Mouse (Mus musculus) MEL (cell line): Measurements from ENCODE around the gene Mrpl45. TPM values are rescaled to one million over a fixed set of nuclear protein-coding genes. Genes with fewer than 3 reads are reported as not detected.

Experiments
- DNase-seq: peaks from one replicate; pipeline ENCODE4 v3.0.0; 2011; ENCODE audit warnings: low read depth, low spot score
- H3K27ac ChIP-seq: 2 replicates; pipeline ENCODE4 v1.5.1; 2012; ENCODE audit warnings: low read depth, mild to moderate bottlenecking, control low read depth, low read length, moderate library complexity; ENCODE audit not compliant: control insufficient read depth
- H3K27me3 ChIP-seq, 2 experiments: fragments of 150-350 bp in 1 of 2; sonication (generic) in 1 of 2; 2 replicates each; pipeline ENCODE4 v1.6.1; 2012; ENCODE audit warnings: low read length in 2 of 2, mild to moderate bottlenecking in 2 of 2, improper control_type of control experiment in 1 of 2, moderate library complexity in 1 of 2; ENCODE audit not compliant: insufficient read depth in 2 of 2, control insufficient read depth in 1 of 2
- H3K36me3 ChIP-seq, 2 experiments: 2 replicates each; pipeline ENCODE4 v1.6.1; 2012 to 2014; ENCODE audit warnings: low read length in 2 of 2, improper control_type of control experiment in 1 of 2, inconsistent platforms in 1 of 2, mild to moderate bottlenecking in 1 of 2; ENCODE audit not compliant: insufficient read depth in 2 of 2, control insufficient read depth in 1 of 2
- H3K4me1 ChIP-seq, 2 experiments: fragments of 150-350 bp in 1 of 2; sonication (generic) in 1 of 2; 2 replicates each; pipeline ENCODE4 v1.6.1; 2012; ENCODE audit warnings: low read length in 2 of 2, improper control_type of control experiment in 1 of 2, mild to moderate bottlenecking in 1 of 2; ENCODE audit not compliant: insufficient read depth in 2 of 2, control insufficient read depth in 1 of 2
- H3K4me3 ChIP-seq, 2 experiments: fragments of 150-350 bp in 1 of 2; sonication (generic) in 1 of 2; 2 replicates each; pipeline ENCODE4 v1.5.1; 2012; ENCODE audit warnings: low read depth in 2 of 2, low read length in 2 of 2, mild to moderate bottlenecking in 2 of 2, moderate library complexity in 2 of 2, control low read depth in 1 of 2, improper control_type of control experiment in 1 of 2; ENCODE audit not compliant: control insufficient read depth in 1 of 2, insufficient read depth in 1 of 2
- H3K79me2 ChIP-seq: 2 replicates; pipeline ENCODE4 v1.6.1; 2012; ENCODE audit warnings: mild to moderate bottlenecking, low read length, moderate library complexity; ENCODE audit not compliant: control insufficient read depth, poor library complexity, insufficient read depth
- H3K9ac ChIP-seq: 2 replicates; pipeline ENCODE4 v1.6.1; 2012; ENCODE audit warnings: low read depth, mild to moderate bottlenecking, control low read depth, low read length, moderate library complexity; ENCODE audit not compliant: control insufficient read depth, poor library complexity, severe bottlenecking
- H3K9me3 ChIP-seq: fragments of 150-350 bp; sonication (generic); replicated peaks from 2 replicates; pipeline ENCODE4 v1.6.1; 2012; ENCODE audit warnings: mild to moderate bottlenecking, low read length, improper control_type of control experiment, moderate library complexity; ENCODE audit not compliant: insufficient read depth
- CHD2 ChIP-seq: IDR thresholded peaks from 2 replicates; pipeline ENCODE4 v1.6.1; 2011; ENCODE audit warnings: low read length, improper control_type of control experiment
- CTCF ChIP-seq, 3 experiments: IDR thresholded peaks in 2 of 3; conservative IDR thresholded peaks in 1 of 3; 2 replicates each; pipeline ENCODE4 v1.5.1; 2011 to 2012; ENCODE audit warnings: low read length in 3 of 3, low read depth in 2 of 3, mild to moderate bottlenecking in 2 of 3, improper control_type of control experiment in 1 of 3, inconsistent platforms in 1 of 3, mixed read lengths in 1 of 3, moderate library complexity in 1 of 3; ENCODE audit not compliant: control insufficient read depth in 1 of 3, insufficient read depth in 1 of 3, poor library complexity in 1 of 3, severe bottlenecking in 1 of 3
- E2F4 ChIP-seq: IDR thresholded peaks from 2 replicates; pipeline ENCODE4 v1.6.1; 2011; ENCODE audit warnings: low read depth, low read length, improper control_type of control experiment, borderline replicate concordance
- ELF1 ChIP-seq: IDR thresholded peaks from 2 replicates; pipeline ENCODE4 v1.6.1; 2014; ENCODE audit warnings: low read depth, mild to moderate bottlenecking, inconsistent platforms, low read length, improper control_type of control experiment, moderate library complexity
- EP300 ChIP-seq, 2 experiments: IDR thresholded peaks; 2 replicates each; pipeline ENCODE4 v1.6.1; 2011; ENCODE audit warnings: improper control_type of control experiment in 2 of 2, low read length in 2 of 2, low read depth in 1 of 2, mild to moderate bottlenecking in 1 of 2
- ETS1 ChIP-seq: IDR thresholded peaks from 2 replicates; pipeline ENCODE4 v1.6.1; 2012; ENCODE audit warnings: low read depth, mild to moderate bottlenecking, inconsistent platforms, low read length, improper control_type of control experiment, moderate library complexity
- GABPA ChIP-seq: IDR thresholded peaks from 2 replicates; pipeline ENCODE4 v1.6.1; 2012; ENCODE audit warnings: low read depth, mild to moderate bottlenecking, inconsistent platforms, low read length, improper control_type of control experiment, moderate library complexity
- GATA1 ChIP-seq: IDR thresholded peaks from 2 replicates; pipeline ENCODE4 v1.6.1; 2011; ENCODE audit warnings: low read depth, low read length, improper control_type of control experiment
- HCFC1 ChIP-seq: IDR thresholded peaks from 2 replicates; pipeline ENCODE4 v1.6.1; 2012; ENCODE audit warnings: low read depth, mild to moderate bottlenecking, inconsistent platforms, low read length, improper control_type of control experiment, moderate library complexity
- JUND ChIP-seq: IDR thresholded peaks from 2 replicates; pipeline ENCODE4 v1.6.1; 2011; ENCODE audit warnings: low read depth, mild to moderate bottlenecking, improper control_type of control experiment, low read length
- MAFK ChIP-seq: IDR thresholded peaks from 2 replicates; pipeline ENCODE4 v1.6.1; 2011; ENCODE audit warnings: low read depth, mild to moderate bottlenecking, low read length, improper control_type of control experiment, borderline replicate concordance
- MAX ChIP-seq: IDR thresholded peaks from 2 replicates; pipeline ENCODE4 v1.6.1; 2011; ENCODE audit warnings: low read length, improper control_type of control experiment
- MEF2A ChIP-seq: IDR thresholded peaks from 2 replicates; pipeline ENCODE4 v1.6.1; 2014; ENCODE audit warnings: low read depth, mild to moderate bottlenecking, inconsistent platforms, low read length, improper control_type of control experiment; ENCODE audit not compliant: poor library complexity, insufficient replicate concordance, severe bottlenecking; ENCODE audit errors: extremely low read depth
- MXI1 ChIP-seq: IDR thresholded peaks from 2 replicates; pipeline ENCODE4 v1.6.1; 2011; ENCODE audit warnings: mild to moderate bottlenecking, low read depth, low read length, improper control_type of control experiment
- NELFE ChIP-seq: IDR thresholded peaks from 2 replicates; pipeline ENCODE4 v1.6.1; 2011; ENCODE audit warnings: low read depth, low read length, improper control_type of control experiment
- POLR2A ChIP-seq, 2 experiments: IDR thresholded peaks; 2 replicates each; pipeline ENCODE4 v1.6.1; 2011 to 2012; ENCODE audit warnings: low read length in 2 of 2, mild to moderate bottlenecking in 2 of 2, control low read depth in 1 of 2, improper control_type of control experiment in 1 of 2, low read depth in 1 of 2, moderate library complexity in 1 of 2; ENCODE audit not compliant: control insufficient read depth in 1 of 2, insufficient read depth in 1 of 2, poor library complexity in 1 of 2
- RAD21 ChIP-seq: IDR thresholded peaks from 2 replicates; pipeline ENCODE4 v1.6.1; 2011; ENCODE audit warnings: mild to moderate bottlenecking, low read depth, low read length, improper control_type of control experiment
- SMC3 ChIP-seq: IDR thresholded peaks from 2 replicates; pipeline ENCODE4 v1.6.1; 2011; ENCODE audit warnings: low read depth, low read length, improper control_type of control experiment
- TAL1 ChIP-seq: IDR thresholded peaks from 2 replicates; pipeline ENCODE4 v1.6.1; 2012; ENCODE audit warnings: mild to moderate bottlenecking, inconsistent platforms, low read length, moderate library complexity, mixed read lengths
- TBP ChIP-seq: IDR thresholded peaks from 2 replicates; pipeline ENCODE4 v1.8.0; 2011; ENCODE audit warnings: low read depth, low read length, improper control_type of control experiment
- TCF12 ChIP-seq: IDR thresholded peaks from 2 replicates; pipeline ENCODE4 v1.6.1; 2014; ENCODE audit warnings: low read depth, mild to moderate bottlenecking, inconsistent platforms, low read length, improper control_type of control experiment, moderate library complexity
- UBTF ChIP-seq: IDR thresholded peaks from 2 replicates; pipeline ENCODE4 v1.6.1; 2012; ENCODE audit warnings: low read depth, mild to moderate bottlenecking, inconsistent platforms, low read length, improper control_type of control experiment, moderate library complexity, borderline replicate concordance; ENCODE audit not compliant: insufficient read depth
- USF2 ChIP-seq, 2 experiments: IDR thresholded peaks; 2 replicates each; pipeline ENCODE4 v1.6.1; 2011 to 2012; ENCODE audit warnings: improper control_type of control experiment in 2 of 2, low read length in 2 of 2, borderline replicate concordance in 1 of 2, inconsistent platforms in 1 of 2, low read depth in 1 of 2, mild to moderate bottlenecking in 1 of 2; ENCODE audit not compliant: insufficient read depth in 1 of 2
- ZC3H11A ChIP-seq: IDR thresholded peaks from 2 replicates; pipeline ENCODE4 v1.6.1; 2012; ENCODE audit warnings: low read depth, mild to moderate bottlenecking, inconsistent platforms, low read length, improper control_type of control experiment
- ZKSCAN1 ChIP-seq: IDR thresholded peaks from 2 replicates; pipeline ENCODE4 v1.6.1; 2012; ENCODE audit warnings: low read depth, mild to moderate bottlenecking, inconsistent platforms, low read length, improper control_type of control experiment, moderate library complexity
- ZMIZ1 ChIP-seq: IDR thresholded peaks from 2 replicates; pipeline ENCODE4 v1.6.1; 2012; ENCODE audit warnings: low read depth, mild to moderate bottlenecking, inconsistent platforms, low read length, improper control_type of control experiment, moderate library complexity
- ZNF384 ChIP-seq: IDR thresholded peaks from 2 replicates; pipeline ENCODE4 v1.6.1; 2012; ENCODE audit warnings: low read depth, mild to moderate bottlenecking, inconsistent platforms, low read length, improper control_type of control experiment
- polyA plus RNA-seq, 2 experiments: library from polyadenylated mRNA; stranded (reverse) in 1 of 2; unstranded in 1 of 2; fragments of >175 nt in 1 of 2; fragments of >200 nt in 1 of 2; gene quantifications; 2 replicates each; pipeline versions ENCODE4 v1.2.1 to v1.2.4; 2012; ENCODE audit warnings: low replicate concordance in 2 of 2, low read depth in 1 of 2; ENCODE audit not compliant: insufficient read length in 2 of 2, insufficient read depth in 1 of 2, missing spikeins in 1 of 2
- total RNA-seq: library from RNA; depleted of rRNA; stranded (reverse); fragments of 300-350 nt; gene quantifications from 2 replicates; pipeline ENCODE4 v1.2.3, GENCODE M21; 2012

The Mrpl45 gene
- total and polyA plus RNA-seq, 3 experiments: 65.0 to 72.7 TPM; not detected in 1

DNA sequence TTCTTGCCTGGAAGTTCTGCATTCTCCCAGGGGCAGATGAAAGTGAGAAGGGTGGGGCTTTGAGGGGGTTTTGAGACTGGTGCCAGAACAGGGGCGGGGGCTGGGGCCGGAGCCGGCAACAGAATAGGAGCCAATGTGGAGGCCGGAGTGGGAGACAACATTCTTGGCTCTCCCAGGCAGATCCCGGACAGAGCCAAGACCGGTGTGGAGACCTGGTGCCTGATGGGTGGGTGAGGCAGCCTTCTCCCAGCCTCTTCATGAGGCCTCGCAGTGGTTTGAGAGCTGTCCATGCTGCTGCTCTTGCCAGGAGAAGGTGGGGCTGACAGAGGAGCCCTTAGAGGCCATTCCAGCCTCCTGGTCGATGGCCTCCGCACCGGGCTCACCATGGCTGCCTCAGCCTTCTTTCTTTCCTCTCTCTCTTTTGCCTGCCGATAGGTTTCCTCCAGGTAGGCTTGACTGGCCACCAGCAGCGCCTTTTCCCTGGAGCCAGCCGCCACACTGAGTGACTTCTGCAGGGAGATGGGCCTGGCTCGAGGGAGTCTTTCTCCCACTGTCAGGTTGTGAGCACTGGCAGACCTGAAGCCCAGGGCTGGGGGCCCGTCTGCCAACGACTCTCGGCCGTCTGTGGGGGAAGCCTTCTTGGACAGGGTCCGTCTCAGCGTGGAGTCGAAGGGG is 22.9 kb downstream of the Mrpl45 start:
- H3K36me3 ChIP-seq: no peaks in the 10 kb centered on the region
- no peaks in the 10 kb centered on the region for H3K4me1 ChIP-seq
- no peak overlapping the region for H3K9ac ChIP-seq
- no peak for DNase-seq
- H3K27ac ChIP-seq: no peak overlapping the region
- H3K9me3 ChIP-seq: no peaks in the 10 kb centered on the region
- H3K27me3 ChIP-seq: peaks cover 0 to 3% of the 10 kb centered on the region in 2 experiments; a peak in 2 of 4 replicates
- no peaks in the 10 kb centered on the region for H3K79me2 ChIP-seq
- no peak for TF ChIP-seq ZMIZ1
- TF ChIP-seq ZKSCAN1: no peak
- TF ChIP-seq TAL1: no peak
- TF ChIP-seq EP300 (IDR thresholded peaks at IDR 0.05; ENCODE audit: low read depth in 1 of 2, low read length in 2 of 2): no peak
- no peak for TF ChIP-seq ZNF384
- TF ChIP-seq TBP: no peak
- no peak for TF ChIP-seq E2F4
- TF ChIP-seq MEF2A: no peak
- no peak for TF ChIP-seq NELFE
- TF ChIP-seq SMC3: no peak
- no peak for TF ChIP-seq TCF12
- TF ChIP-seq ETS1: no peak
- no peak for TF ChIP-seq MXI1
- TF ChIP-seq GATA1: no peak
- no peak for TF ChIP-seq MAX
- no peak for TF ChIP-seq POLR2A (IDR thresholded peaks at IDR 0.05; ENCODE audit: control insufficient read depth in 1 of 2, insufficient read depth in 1 of 2, low read depth in 1 of 2, low read length in 2 of 2, poor library complexity in 1 of 2)
- TF ChIP-seq ZC3H11A: no peak
- TF ChIP-seq USF2 (IDR thresholded peaks at IDR 0.05; ENCODE audit: borderline replicate concordance in 1 of 2, insufficient read depth in 1 of 2, low read depth in 1 of 2, low read length in 2 of 2): no peak
- no peak for TF ChIP-seq UBTF
- TF ChIP-seq CHD2: no peak
- H3K4me3 ChIP-seq: no peak overlapping the region

DNA sequence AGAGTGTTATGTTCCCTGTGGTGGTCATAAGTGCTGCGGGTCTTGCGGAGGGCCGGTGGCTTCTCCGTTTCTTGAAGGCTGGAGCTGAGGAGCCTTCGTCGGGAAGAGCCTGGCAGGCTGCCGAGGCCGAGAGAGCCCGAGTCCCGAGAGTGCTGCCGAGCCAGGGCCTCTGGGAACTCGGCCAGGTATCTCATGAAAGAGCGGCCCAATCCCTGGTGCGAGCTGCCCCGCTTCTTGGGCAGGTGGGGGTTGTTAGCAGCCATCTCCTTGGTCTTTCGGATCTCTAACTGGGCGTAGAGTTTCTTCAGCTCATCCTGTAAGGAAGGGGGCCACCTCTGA is 23.4 kb downstream of the Mrpl45 start:
- no peaks in the 10 kb centered on the region for H3K9me3 ChIP-seq
- no peak overlapping the region for H3K4me3 ChIP-seq
- H3K79me2 ChIP-seq: no peaks in the 10 kb centered on the region
- H3K4me1 ChIP-seq: no peaks in the 10 kb centered on the region
- no peak overlapping the region for H3K9ac ChIP-seq
- H3K36me3 ChIP-seq: no peaks in the 10 kb centered on the region
- peaks cover 0 to 3% of the 10 kb centered on the region in 2 experiments; a peak in 2 of 4 replicates for H3K27me3 ChIP-seq
- no peak for TF ChIP-seq HCFC1
- TF ChIP-seq POLR2A (IDR thresholded peaks at IDR 0.05; ENCODE audit: control insufficient read depth in 1 of 2, insufficient read depth in 1 of 2, low read depth in 1 of 2, low read length in 2 of 2, poor library complexity in 1 of 2): no peak
- TF ChIP-seq TBP: no peak
- no peak for TF ChIP-seq ELF1
- no peak for TF ChIP-seq MAFK
- no peak for TF ChIP-seq RAD21
- no peak for TF ChIP-seq GABPA
- no peak for TF ChIP-seq UBTF
- no peak for TF ChIP-seq JUND
- no peak for TF ChIP-seq TAL1
- TF ChIP-seq CTCF (IDR thresholded peaks at IDR 0.05 in 2 of 3, conservative IDR thresholded peaks at IDR 0.05 in 1 of 3; ENCODE audit: control insufficient read depth in 1 of 3, insufficient read depth in 1 of 3, low read depth in 2 of 3, low read length in 3 of 3, poor library complexity in 1 of 3, severe bottlenecking in 1 of 3): no peak
- H3K27ac ChIP-seq: no peak overlapping the region
- DNase-seq: no peak
